Mouse (Mus musculus): ENCODE data around the gene Zfp592. TPM values are rescaled to one million over a fixed set of nuclear protein-coding genes. Genes with fewer than 3 reads are reported as not detected.
"Not testable (repeated sequence)": the region's sequence is repeated elsewhere in the genome, so short reads cannot be mapped to it uniquely, and the experiment has no call there.

Zfp592 gene
- 10 to 100 TPM; 22.3 to 24.1 TPM for total RNA-seq (2021)
- long read RNA-seq, experiment 1, full-length matches to known transcripts, result 15 of 20 reads
- long read RNA-seq, experiment 1, partial matches to known transcripts, result 4 of 20 reads
- long read RNA-seq, experiment 1, other reads (novel, unspliced or antisense), result 1 of 20 reads
- long read RNA-seq, experiment 2, full-length matches to known transcripts, result 6 of 17 reads
- long read RNA-seq, experiment 2, partial matches to known transcripts, result 4 of 17 reads
- long read RNA-seq, experiment 2, other reads (novel, unspliced or antisense), result 7 of 17 reads

DNA sequence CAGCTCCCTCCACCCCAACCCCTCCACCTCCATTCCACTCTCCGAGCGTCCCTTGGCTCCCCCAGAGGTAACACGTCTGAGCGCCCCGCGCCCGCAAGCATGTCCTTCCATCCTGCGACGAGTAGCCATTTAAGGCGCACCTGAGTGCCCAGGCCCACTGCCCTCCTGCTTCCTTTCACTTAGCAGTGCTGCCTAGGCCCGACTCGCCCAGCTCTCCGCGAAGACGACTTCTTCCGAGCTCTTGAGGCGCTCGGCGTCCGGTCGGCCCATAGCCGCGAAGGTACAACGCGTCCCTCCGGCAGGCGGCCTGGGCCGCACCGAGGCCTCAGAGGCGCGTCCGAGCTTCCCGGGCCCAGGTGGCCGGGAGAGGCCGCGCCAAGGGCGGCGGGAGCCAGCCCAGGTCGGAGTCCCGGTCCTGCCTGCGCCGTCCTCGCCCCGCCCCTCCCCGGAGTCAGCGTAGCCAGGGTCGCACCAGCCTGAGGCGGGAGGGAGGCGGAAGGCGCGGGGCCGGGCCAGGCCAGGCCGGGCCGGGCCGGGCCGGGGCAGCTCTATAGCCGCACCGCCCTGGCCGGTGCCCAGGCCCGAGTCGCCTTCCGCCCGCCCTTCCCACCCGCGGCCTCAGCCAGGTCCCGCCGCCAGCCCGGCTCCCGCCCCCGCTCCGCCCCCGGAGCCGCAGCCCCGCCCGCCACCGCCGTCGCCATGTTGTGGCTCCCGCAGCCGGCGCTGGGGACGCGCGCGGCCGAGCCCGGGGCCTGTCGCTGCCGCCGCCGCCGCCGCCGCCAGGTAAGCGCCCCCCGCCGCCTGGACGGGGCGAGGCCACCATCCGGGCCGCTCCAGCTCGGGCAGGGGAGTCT is at the start of gene Zfp592:
Gene Zfp592 (plus strand): TSS at position 702 of the 854 bp plus-strand sequence.
- no peak; the same call in none of the 2 replicates for TF ChIP-seq CTCF (IDR thresholded peaks at IDR 0.05)
- DNase-seq (ENCODE audit: extremely low spot score in 1 of 2, low spot score in 2 of 2), result peak; percentile 75 to 78
- intact Hi-C loops (cut with DNase I), result loop anchor here (2.0 to 5.0 kb wide), 3 partner anchors 32 to 139 kb away; partner anchors contain the start of gene Sec11a
- Histone ChIP-seq H3K4me3 (peak within 1 kb of the TSS; percentile 93), H3K27ac (peak within 1 kb of the TSS; percentile 97)

DNA sequence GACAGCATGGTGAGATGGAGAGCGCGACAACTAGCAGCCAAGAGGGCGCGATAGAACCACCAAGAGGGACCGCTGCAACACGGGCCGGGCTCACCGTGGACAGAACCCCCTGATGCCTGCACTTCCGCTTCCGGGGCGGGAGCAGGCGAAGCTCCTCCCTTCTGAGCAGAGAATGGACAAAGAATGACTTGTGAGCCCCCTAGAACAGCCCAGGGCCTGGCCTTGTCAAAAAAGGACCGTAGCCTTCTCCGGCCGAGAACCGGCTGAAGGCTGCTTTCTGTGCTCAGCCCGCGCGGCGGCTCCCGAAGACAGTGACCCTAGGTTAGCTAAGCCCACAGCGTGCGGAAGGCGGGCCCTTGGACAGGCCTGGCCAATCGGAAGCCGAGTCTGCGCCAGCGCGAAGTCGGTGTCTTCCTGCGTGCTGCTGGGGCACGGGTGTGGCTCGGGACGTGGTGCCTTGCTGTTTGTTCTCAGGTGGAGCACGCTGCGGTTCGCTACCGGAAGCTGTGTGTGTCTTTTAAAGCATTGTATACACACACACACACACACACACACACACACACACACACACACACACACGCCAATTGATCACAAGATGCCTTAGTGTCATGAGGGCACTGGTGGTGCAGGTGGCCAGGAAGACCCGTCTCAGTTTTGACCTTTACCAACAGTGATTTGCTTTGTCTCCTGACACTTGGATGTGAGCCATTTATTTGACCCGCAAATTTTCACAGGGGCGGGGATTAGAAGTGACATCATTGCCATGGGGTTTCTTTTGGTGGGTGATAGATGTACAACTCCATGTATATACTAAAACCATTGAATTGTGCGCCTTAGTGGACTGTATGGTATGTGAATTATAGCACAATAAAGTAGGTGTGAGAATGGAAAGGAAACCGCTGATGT is 45.8 kb upstream of the Zfp592 start, which contains the start of gene Sec11a:
Gene Sec11a (minus strand): TSS at position 336 of the 906 bp plus-strand sequence.
- H3K4me3 ChIP-seq, result peak within 1 kb of the TSS; percentile 97
- DNase-seq (ENCODE audit: extremely low spot score in 1 of 2, low spot score in 2 of 2), result peak; percentile 94
- no peak for TF ChIP-seq CTCF (IDR thresholded peaks at IDR 0.05)
- peak within 1 kb of the TSS; percentile 100 for H3K27ac ChIP-seq
- intact Hi-C loops (cut with DNase I), result loop anchor here (1.0 to 5.0 kb wide), 3 partner anchors 45 to 208 kb away; partner anchors contain the start of gene Zfp592

- no peak for DNase-seq (ENCODE audit: extremely low spot score in 1 of 2, low spot score in 2 of 2)
- Histone ChIP-seq H3K4me3 (no peak overlapping the region), H3K27ac (no peak overlapping the region)
- intact Hi-C loops (cut with DNase I), result no loop called here
- no peak for TF ChIP-seq CTCF (IDR thresholded peaks at IDR 0.05)
Measured at GRCm38 (mm10) chr7:80951461-80951860, 42.0 kb upstream of the Zfp592 start.

DNA sequence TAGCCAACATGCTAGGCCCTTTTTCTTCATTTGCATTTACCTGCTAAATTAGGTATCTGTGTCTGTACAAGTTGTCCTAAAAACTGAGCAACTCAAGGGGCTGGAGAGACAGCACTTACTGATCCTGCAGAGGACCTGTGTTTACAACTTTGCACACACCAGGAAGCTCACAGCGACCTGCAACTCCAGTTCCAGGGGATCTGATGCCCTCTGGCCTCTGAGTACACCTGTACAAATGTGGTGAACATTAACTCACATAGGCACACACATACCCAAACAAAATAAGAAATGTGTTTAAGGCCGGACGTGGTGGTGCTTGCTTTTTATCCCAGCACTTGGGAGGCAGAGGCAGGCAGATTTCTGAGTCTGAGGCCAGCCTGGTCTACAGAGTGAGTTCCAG is 41.3 kb upstream of the Zfp592 start:
- Histone ChIP-seq H3K27ac (no peak overlapping the region), H3K4me3 (no peak overlapping the region)
- DNase-seq (ENCODE audit: extremely low spot score in 1 of 2, low spot score in 2 of 2), result no peak
- intact Hi-C loops (cut with DNase I), result no loop called here
- no peak for TF ChIP-seq CTCF (IDR thresholded peaks at IDR 0.05)

- TF ChIP-seq CTCF (IDR thresholded peaks at IDR 0.05), result no peak
- Histone ChIP-seq H3K27ac (no peak overlapping the region), H3K4me3 (no peak overlapping the region)
- intact Hi-C loops (cut with DNase I), result no loop called here
- DNase-seq (ENCODE audit: extremely low spot score in 1 of 2, low spot score in 2 of 2), result no peak
Measured at GRCm38 (mm10) chr7:80954251-80954650, 39.2 kb upstream of the Zfp592 start.

DNA sequence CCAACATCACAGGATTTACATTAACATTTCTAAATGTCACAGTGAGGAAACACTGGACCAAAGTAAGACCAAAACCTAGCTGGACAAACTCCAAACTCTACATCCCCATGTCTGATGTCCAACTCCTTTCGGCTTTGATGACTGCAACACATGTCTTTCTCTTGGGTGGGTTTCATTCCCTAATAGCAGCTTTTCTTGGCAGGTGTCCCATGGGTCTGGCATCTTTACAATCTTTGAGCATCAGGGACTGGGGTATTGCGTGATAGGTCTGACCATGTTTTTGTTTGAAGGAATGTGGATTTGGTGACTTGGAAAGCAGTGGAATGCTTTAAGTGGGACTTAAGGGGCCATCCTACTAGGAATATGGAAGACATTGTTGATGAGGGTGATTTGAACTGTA is 36.6 kb upstream of the Zfp592 start:
- no peak overlapping the region for H3K27ac ChIP-seq
- H3K4me3 ChIP-seq, result no peak overlapping the region
- DNase-seq (ENCODE audit: extremely low spot score in 1 of 2, low spot score in 2 of 2), result no peak
- intact Hi-C loops (cut with DNase I), result no loop called here
- TF ChIP-seq CTCF (IDR thresholded peaks at IDR 0.05), result no peak

DNA sequence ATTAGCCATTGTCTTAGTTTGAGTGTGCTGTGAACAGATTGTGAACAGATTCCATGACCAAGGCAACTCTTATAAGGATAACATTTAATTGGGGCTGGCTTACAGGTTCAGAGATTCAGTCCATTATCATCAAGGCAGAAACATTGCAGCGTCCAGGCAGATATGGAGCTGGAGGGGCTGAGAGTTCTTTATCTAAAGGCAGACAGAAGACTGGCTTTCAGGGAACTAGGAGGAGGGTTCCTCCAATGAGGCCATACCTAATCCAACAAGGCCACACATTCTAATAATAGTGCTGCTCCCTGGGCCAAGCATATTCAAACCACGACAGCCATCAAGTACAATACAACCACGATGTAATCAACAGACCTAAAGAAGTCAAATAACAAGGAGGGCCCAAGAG is 34.5 kb upstream of the Zfp592 start:
- Histone ChIP-seq H3K27ac (no peak overlapping the region), H3K4me3 (no peak overlapping the region)
- intact Hi-C loops (cut with DNase I), result no loop called here
- DNase-seq (ENCODE audit: extremely low spot score in 1 of 2, low spot score in 2 of 2), result no peak
- no peak for TF ChIP-seq CTCF (IDR thresholded peaks at IDR 0.05)

GRCm38 (mm10) chr7:80962799-80963198 is 30.7 kb upstream of the Zfp592 start:
- Histone ChIP-seq H3K4me3 (no peak overlapping the region), H3K27ac (no peak overlapping the region)
- TF ChIP-seq CTCF (IDR thresholded peaks at IDR 0.05), result no peak
- no peak for DNase-seq (ENCODE audit: extremely low spot score in 1 of 2, low spot score in 2 of 2)
- intact Hi-C loops (cut with DNase I), result no loop called here

DNA sequence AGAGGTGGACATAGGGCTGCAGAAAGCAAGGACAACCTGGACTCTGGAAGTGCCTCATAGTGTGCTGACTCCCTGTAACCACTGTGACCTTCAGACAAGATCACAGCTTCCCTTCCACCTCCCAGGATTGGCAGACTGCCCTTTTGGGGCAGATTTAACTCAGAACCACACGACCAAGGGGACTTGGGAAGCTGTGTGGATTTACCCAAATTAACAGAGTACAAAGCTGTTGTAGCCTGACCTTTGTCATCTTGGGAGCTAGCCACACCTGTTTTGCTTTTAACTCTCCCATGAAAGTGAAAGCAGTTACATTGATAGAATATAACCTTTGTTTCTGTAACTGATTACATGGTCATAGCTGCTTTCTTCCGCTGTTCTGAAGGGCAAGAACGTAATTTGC is 22.6 kb upstream of the Zfp592 start:
- Histone ChIP-seq H3K4me3 (no peak overlapping the region), H3K27ac (no peak overlapping the region)
- DNase-seq (ENCODE audit: extremely low spot score in 1 of 2, low spot score in 2 of 2), result no peak
- intact Hi-C loops (cut with DNase I), result no loop called here
- no peak for TF ChIP-seq CTCF (IDR thresholded peaks at IDR 0.05)

DNA sequence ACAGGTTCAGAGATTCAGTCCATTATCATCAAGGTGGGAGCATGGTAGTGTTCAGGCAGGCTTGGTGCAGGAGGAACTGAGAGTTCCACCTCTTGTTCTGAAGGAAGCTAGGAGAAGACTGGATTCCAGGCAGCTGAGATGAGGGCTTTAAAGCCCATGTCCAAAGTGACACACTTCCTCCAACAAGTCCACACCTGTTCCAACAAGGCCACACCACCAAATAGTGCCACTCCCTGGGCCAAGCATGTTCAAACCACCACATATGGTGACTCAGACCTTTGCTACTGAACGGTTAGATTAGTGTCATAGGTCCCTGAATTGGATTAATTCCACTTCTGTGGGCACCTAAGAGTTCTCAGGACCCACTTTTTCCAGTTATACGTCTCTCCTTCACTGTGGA is 22.1 kb upstream of the Zfp592 start:
- TF ChIP-seq CTCF (IDR thresholded peaks at IDR 0.05), result no peak
- intact Hi-C loops (cut with DNase I), result no loop called here
- Histone ChIP-seq H3K27ac (no peak overlapping the region), H3K4me3 (no peak overlapping the region)
- no peak for DNase-seq (ENCODE audit: extremely low spot score in 1 of 2, low spot score in 2 of 2)

- no peak for TF ChIP-seq CTCF (IDR thresholded peaks at IDR 0.05)
- no peak overlapping the region for H3K27ac ChIP-seq
- no peak for DNase-seq (ENCODE audit: extremely low spot score in 1 of 2, low spot score in 2 of 2)
- intact Hi-C loops (cut with DNase I), result no loop called here
- no peak overlapping the region for H3K4me3 ChIP-seq
Measured at GRCm38 (mm10) chr7:80972082-80972481, 21.4 kb upstream of the Zfp592 start.

DNA sequence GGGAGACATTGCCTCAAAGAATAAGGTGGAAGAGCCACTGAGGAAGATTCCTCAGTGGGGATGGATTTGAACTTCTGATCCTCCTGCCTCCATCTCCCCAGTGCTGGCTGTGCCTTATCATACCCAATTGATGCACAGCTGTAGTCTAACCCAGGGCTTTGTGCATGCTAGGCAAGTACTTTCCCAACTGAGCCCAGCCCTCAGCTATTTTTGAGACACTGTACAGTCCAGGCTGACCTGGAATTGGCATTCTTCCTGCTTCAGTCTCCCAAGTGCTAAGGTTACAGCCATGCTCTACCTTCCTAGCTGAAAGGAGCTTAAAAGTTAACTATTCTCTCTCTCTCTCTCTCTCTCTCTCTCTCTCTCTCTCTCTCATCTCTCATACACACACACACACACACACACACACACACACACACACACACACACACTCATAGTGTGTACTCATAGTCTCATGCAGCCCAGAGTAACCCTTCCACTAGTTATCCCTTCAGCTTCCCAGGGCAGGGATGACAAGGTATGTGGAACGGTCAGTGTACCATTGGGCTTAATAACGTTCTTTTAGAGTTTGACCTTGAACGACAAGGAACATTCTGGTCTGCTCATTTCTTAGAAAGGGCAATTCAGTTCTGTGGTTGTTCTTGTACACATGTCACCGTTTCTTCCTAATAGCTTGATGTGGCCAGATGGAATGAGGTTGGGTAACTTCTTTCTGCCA is 20.4 kb upstream of the Zfp592 start:
- DNase-seq (ENCODE audit: extremely low spot score in 1 of 2, low spot score in 2 of 2); H3K4me3 ChIP-seq; intact Hi-C loops (cut with DNase I); H3K27ac ChIP-seq: not testable (repeated sequence)

- DNase-seq (ENCODE audit: extremely low spot score in 1 of 2, low spot score in 2 of 2); H3K4me3 ChIP-seq; H3K27ac ChIP-seq; intact Hi-C loops (cut with DNase I): not testable (repeated sequence)
Measured at GRCm38 (mm10) chr7:80973638-80974015, 19.9 kb upstream of the Zfp592 start.

All from left cerebral cortex, adult 2 months (tissue).